Mouse (Mus musculus) liver, adult 2 months (tissue): ENCODE results near the gene Fam43a.

ENCODE experiments used
- CTCF ChIP-seq: fragments of 200-500 bp; IDR thresholded peaks from 2 replicates; pipeline ENCODE4 v1.5.1; 2011; ENCODE audit warnings: low read depth, low read length, control low read depth
- POLR2A ChIP-seq: fragments of 200-500 bp; IDR thresholded peaks from 2 replicates; pipeline ENCODE4 v1.6.1; 2011; ENCODE audit warnings: low read length, control low read depth; ENCODE audit not compliant: insufficient read depth; ENCODE audit errors: extremely low read depth

- TF ChIP-seq CTCF (no peak), POLR2A (no peak)
Observed at GRCm38 (mm10) chr16:30559312-30559992, 40.1 kb upstream of the Fam43a start.
